Mouse (Mus musculus) MEL (cell line): ENCODE results near the gene Papss1. TPM values are rescaled to one million over a fixed set of nuclear protein-coding genes. Genes with fewer than 3 reads are reported as not detected.

Source experiments
- DNase-seq: peaks from one replicate; pipeline ENCODE4 v3.0.0; 2011; ENCODE audit warnings: low read depth, low spot score
- H3K27ac ChIP-seq: 2 replicates; pipeline ENCODE4 v1.5.1; 2012; ENCODE audit warnings: low read depth, mild to moderate bottlenecking, control low read depth, low read length, moderate library complexity; ENCODE audit not compliant: control insufficient read depth
- H3K27me3 ChIP-seq, 2 experiments: fragments of 150-350 bp in 1 of 2; sonication (generic) in 1 of 2; 2 replicates each; pipeline ENCODE4 v1.6.1; 2012; ENCODE audit warnings: low read length in 2 of 2, mild to moderate bottlenecking in 2 of 2, improper control_type of control experiment in 1 of 2, moderate library complexity in 1 of 2; ENCODE audit not compliant: insufficient read depth in 2 of 2, control insufficient read depth in 1 of 2
- H3K36me3 ChIP-seq, 2 experiments: 2 replicates each; pipeline ENCODE4 v1.6.1; 2012 to 2014; ENCODE audit warnings: low read length in 2 of 2, improper control_type of control experiment in 1 of 2, inconsistent platforms in 1 of 2, mild to moderate bottlenecking in 1 of 2; ENCODE audit not compliant: insufficient read depth in 2 of 2, control insufficient read depth in 1 of 2
- H3K4me1 ChIP-seq, 2 experiments: fragments of 150-350 bp in 1 of 2; sonication (generic) in 1 of 2; 2 replicates each; pipeline ENCODE4 v1.6.1; 2012; ENCODE audit warnings: low read length in 2 of 2, improper control_type of control experiment in 1 of 2, mild to moderate bottlenecking in 1 of 2; ENCODE audit not compliant: insufficient read depth in 2 of 2, control insufficient read depth in 1 of 2
- H3K4me3 ChIP-seq, 2 experiments: fragments of 150-350 bp in 1 of 2; sonication (generic) in 1 of 2; 2 replicates each; pipeline ENCODE4 v1.5.1; 2012; ENCODE audit warnings: low read depth in 2 of 2, low read length in 2 of 2, mild to moderate bottlenecking in 2 of 2, moderate library complexity in 2 of 2, control low read depth in 1 of 2, improper control_type of control experiment in 1 of 2; ENCODE audit not compliant: control insufficient read depth in 1 of 2, insufficient read depth in 1 of 2
- H3K79me2 ChIP-seq: 2 replicates; pipeline ENCODE4 v1.6.1; 2012; ENCODE audit warnings: mild to moderate bottlenecking, low read length, moderate library complexity; ENCODE audit not compliant: control insufficient read depth, poor library complexity, insufficient read depth
- H3K9ac ChIP-seq: 2 replicates; pipeline ENCODE4 v1.6.1; 2012; ENCODE audit warnings: low read depth, mild to moderate bottlenecking, control low read depth, low read length, moderate library complexity; ENCODE audit not compliant: control insufficient read depth, poor library complexity, severe bottlenecking
- H3K9me3 ChIP-seq: fragments of 150-350 bp; sonication (generic); replicated peaks from 2 replicates; pipeline ENCODE4 v1.6.1; 2012; ENCODE audit warnings: mild to moderate bottlenecking, low read length, improper control_type of control experiment, moderate library complexity; ENCODE audit not compliant: insufficient read depth
- BHLHE40 ChIP-seq: IDR thresholded peaks from 2 replicates; pipeline ENCODE4 v1.6.1; 2012; ENCODE audit warnings: low read depth, mild to moderate bottlenecking, inconsistent platforms, low read length, improper control_type of control experiment, borderline replicate concordance
- CHD1 ChIP-seq: IDR thresholded peaks from 2 replicates; pipeline ENCODE4 v1.6.1; 2012; ENCODE audit warnings: low read depth, mild to moderate bottlenecking, inconsistent platforms, low read length, improper control_type of control experiment
- CHD2 ChIP-seq: IDR thresholded peaks from 2 replicates; pipeline ENCODE4 v1.6.1; 2011; ENCODE audit warnings: low read length, improper control_type of control experiment
- E2F4 ChIP-seq: IDR thresholded peaks from 2 replicates; pipeline ENCODE4 v1.6.1; 2011; ENCODE audit warnings: low read depth, low read length, improper control_type of control experiment, borderline replicate concordance
- ETS1 ChIP-seq: IDR thresholded peaks from 2 replicates; pipeline ENCODE4 v1.6.1; 2012; ENCODE audit warnings: low read depth, mild to moderate bottlenecking, inconsistent platforms, low read length, improper control_type of control experiment, moderate library complexity
- GABPA ChIP-seq: IDR thresholded peaks from 2 replicates; pipeline ENCODE4 v1.6.1; 2012; ENCODE audit warnings: low read depth, mild to moderate bottlenecking, inconsistent platforms, low read length, improper control_type of control experiment, moderate library complexity
- GATA1 ChIP-seq: IDR thresholded peaks from 2 replicates; pipeline ENCODE4 v1.6.1; 2011; ENCODE audit warnings: low read depth, low read length, improper control_type of control experiment
- JUND ChIP-seq: IDR thresholded peaks from 2 replicates; pipeline ENCODE4 v1.6.1; 2011; ENCODE audit warnings: low read depth, mild to moderate bottlenecking, improper control_type of control experiment, low read length
- KAT2A ChIP-seq: conservative IDR thresholded peaks from 2 replicates; pipeline ENCODE4 v1.6.1; 2012; ENCODE audit warnings: low read depth, low read length, improper control_type of control experiment, inconsistent platforms
- MAFK ChIP-seq: IDR thresholded peaks from 2 replicates; pipeline ENCODE4 v1.6.1; 2011; ENCODE audit warnings: low read depth, mild to moderate bottlenecking, low read length, improper control_type of control experiment, borderline replicate concordance
- MAZ ChIP-seq: IDR thresholded peaks from 2 replicates; pipeline ENCODE4 v1.6.1; 2012; ENCODE audit warnings: low read depth, mild to moderate bottlenecking, inconsistent platforms, low read length, improper control_type of control experiment
- NELFE ChIP-seq: IDR thresholded peaks from 2 replicates; pipeline ENCODE4 v1.6.1; 2011; ENCODE audit warnings: low read depth, low read length, improper control_type of control experiment
- NRF1 ChIP-seq: IDR thresholded peaks from 2 replicates; pipeline ENCODE4 v1.6.1; 2014; ENCODE audit warnings: low read depth, mild to moderate bottlenecking, inconsistent platforms, low read length, improper control_type of control experiment, moderate library complexity; ENCODE audit not compliant: poor library complexity, insufficient read depth, severe bottlenecking
- POLR2AphosphoS2 ChIP-seq: IDR thresholded peaks from 2 replicates; pipeline ENCODE4 v1.6.1; 2011; ENCODE audit warnings: low read length, improper control_type of control experiment
- POLR2AphosphoS5 ChIP-seq: IDR thresholded peaks from 2 replicates; pipeline ENCODE4 v1.6.1; 2012; ENCODE audit warnings: low read depth, borderline replicate concordance, mild to moderate bottlenecking, inconsistent platforms, low read length, moderate library complexity, mixed read lengths
- RAD21 ChIP-seq: IDR thresholded peaks from 2 replicates; pipeline ENCODE4 v1.6.1; 2011; ENCODE audit warnings: mild to moderate bottlenecking, low read depth, low read length, improper control_type of control experiment
- RCOR1 ChIP-seq: IDR thresholded peaks from 2 replicates; pipeline ENCODE4 v1.6.1; 2012; ENCODE audit warnings: low read depth, mild to moderate bottlenecking, inconsistent platforms, low read length, improper control_type of control experiment
- SMC3 ChIP-seq: IDR thresholded peaks from 2 replicates; pipeline ENCODE4 v1.6.1; 2011; ENCODE audit warnings: low read depth, low read length, improper control_type of control experiment
- TAL1 ChIP-seq: IDR thresholded peaks from 2 replicates; pipeline ENCODE4 v1.6.1; 2012; ENCODE audit warnings: mild to moderate bottlenecking, inconsistent platforms, low read length, moderate library complexity, mixed read lengths
- TBP ChIP-seq: IDR thresholded peaks from 2 replicates; pipeline ENCODE4 v1.8.0; 2011; ENCODE audit warnings: low read depth, low read length, improper control_type of control experiment
- UBTF ChIP-seq: IDR thresholded peaks from 2 replicates; pipeline ENCODE4 v1.6.1; 2012; ENCODE audit warnings: low read depth, mild to moderate bottlenecking, inconsistent platforms, low read length, improper control_type of control experiment, moderate library complexity, borderline replicate concordance; ENCODE audit not compliant: insufficient read depth
- ZC3H11A ChIP-seq: IDR thresholded peaks from 2 replicates; pipeline ENCODE4 v1.6.1; 2012; ENCODE audit warnings: low read depth, mild to moderate bottlenecking, inconsistent platforms, low read length, improper control_type of control experiment
- ZKSCAN1 ChIP-seq: IDR thresholded peaks from 2 replicates; pipeline ENCODE4 v1.6.1; 2012; ENCODE audit warnings: low read depth, mild to moderate bottlenecking, inconsistent platforms, low read length, improper control_type of control experiment, moderate library complexity
- ZMIZ1 ChIP-seq: IDR thresholded peaks from 2 replicates; pipeline ENCODE4 v1.6.1; 2012; ENCODE audit warnings: low read depth, mild to moderate bottlenecking, inconsistent platforms, low read length, improper control_type of control experiment, moderate library complexity
- ZNF384 ChIP-seq: IDR thresholded peaks from 2 replicates; pipeline ENCODE4 v1.6.1; 2012; ENCODE audit warnings: low read depth, mild to moderate bottlenecking, inconsistent platforms, low read length, improper control_type of control experiment
- polyA plus RNA-seq, 2 experiments: library from polyadenylated mRNA; stranded (reverse) in 1 of 2; unstranded in 1 of 2; fragments of >175 nt in 1 of 2; fragments of >200 nt in 1 of 2; gene quantifications; 2 replicates each; pipeline versions ENCODE4 v1.2.1 to v1.2.4; 2012; ENCODE audit warnings: low replicate concordance in 2 of 2, low read depth in 1 of 2; ENCODE audit not compliant: insufficient read length in 2 of 2, insufficient read depth in 1 of 2, missing spikeins in 1 of 2
- total RNA-seq: library from RNA; depleted of rRNA; stranded (reverse); fragments of 300-350 nt; gene quantifications from 2 replicates; pipeline ENCODE4 v1.2.3, GENCODE M21; 2012

Papss1 gene
- total and polyA plus RNA-seq, 3 experiments = 27.7 to 36.2 TPM; not detected in 1

DNA sequence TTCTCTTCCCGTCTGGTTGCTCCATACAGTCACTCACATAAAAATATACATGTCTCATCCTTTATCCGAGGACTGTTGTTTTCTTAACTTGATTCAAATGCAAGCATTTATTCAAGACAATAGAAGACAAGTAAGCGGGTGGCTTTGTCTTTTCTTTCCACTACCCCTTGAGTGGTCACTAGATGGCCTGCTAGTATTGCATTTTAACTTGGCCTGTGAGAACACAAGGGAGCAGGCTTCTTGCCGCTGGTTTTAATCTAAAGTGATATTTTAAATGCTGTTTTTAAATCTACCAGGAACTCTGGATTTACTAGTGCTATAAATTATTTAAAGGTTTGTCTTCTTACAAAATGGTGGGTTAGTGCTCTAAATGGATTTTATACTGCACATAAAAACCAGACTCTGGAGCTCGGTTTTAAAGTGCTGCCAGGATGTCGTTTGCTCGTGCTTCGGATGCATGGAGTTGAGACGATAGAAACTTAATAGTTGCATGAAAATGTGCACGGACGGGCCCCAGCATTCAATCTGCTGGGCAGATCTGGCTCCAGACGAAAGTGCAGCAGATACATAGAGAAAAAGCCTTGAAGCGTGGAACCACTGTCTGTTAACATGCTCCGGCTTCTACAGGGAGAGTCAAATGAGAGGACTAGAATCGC is 28.7 kb downstream of the Papss1 start:
- H3K4me1 ChIP-seq = no peaks in the 10 kb centered on the region
- H3K79me2 ChIP-seq = no peaks in the 10 kb centered on the region
- no peaks in the 10 kb centered on the region for H3K27me3 ChIP-seq
- no peak overlapping the region for H3K9ac ChIP-seq
- no peak overlapping the region for H3K27ac ChIP-seq
- no peak overlapping the region for H3K4me3 ChIP-seq
- DNase-seq = no peak
- TF ChIP-seq POLR2AphosphoS2 (no peak), TAL1 (no peak), KAT2A (no peak), ETS1 (no peak), CHD2 (no peak), ZNF384 (no peak), NRF1 (no peak), GABPA (no peak), E2F4 (no peak)
- H3K9me3 ChIP-seq = no peaks in the 10 kb centered on the region
- H3K36me3 ChIP-seq = no peaks in the 10 kb centered on the region; a peak in 2 of 4 replicates

GRCm38 (mm10) chr3:131594361-131594760 is 29.8 kb downstream of the Papss1 start:
- no peaks in the 10 kb centered on the region for H3K27me3 ChIP-seq
- no peak for DNase-seq
- no peak overlapping the region for H3K27ac ChIP-seq
- TF ChIP-seq MAZ = no peak
- no peak for TF ChIP-seq BHLHE40
- TF ChIP-seq ZMIZ1 = no peak
- no peak for TF ChIP-seq RCOR1
- no peak overlapping the region for H3K4me3 ChIP-seq
- H3K79me2 ChIP-seq = no peaks in the 10 kb centered on the region
- H3K4me1 ChIP-seq = no peaks in the 10 kb centered on the region
- no peaks in the 10 kb centered on the region for H3K9me3 ChIP-seq
- no peak overlapping the region for H3K9ac ChIP-seq
- H3K36me3 ChIP-seq = no peaks in the 10 kb centered on the region; a peak in 1 of 4 replicates

DNA sequence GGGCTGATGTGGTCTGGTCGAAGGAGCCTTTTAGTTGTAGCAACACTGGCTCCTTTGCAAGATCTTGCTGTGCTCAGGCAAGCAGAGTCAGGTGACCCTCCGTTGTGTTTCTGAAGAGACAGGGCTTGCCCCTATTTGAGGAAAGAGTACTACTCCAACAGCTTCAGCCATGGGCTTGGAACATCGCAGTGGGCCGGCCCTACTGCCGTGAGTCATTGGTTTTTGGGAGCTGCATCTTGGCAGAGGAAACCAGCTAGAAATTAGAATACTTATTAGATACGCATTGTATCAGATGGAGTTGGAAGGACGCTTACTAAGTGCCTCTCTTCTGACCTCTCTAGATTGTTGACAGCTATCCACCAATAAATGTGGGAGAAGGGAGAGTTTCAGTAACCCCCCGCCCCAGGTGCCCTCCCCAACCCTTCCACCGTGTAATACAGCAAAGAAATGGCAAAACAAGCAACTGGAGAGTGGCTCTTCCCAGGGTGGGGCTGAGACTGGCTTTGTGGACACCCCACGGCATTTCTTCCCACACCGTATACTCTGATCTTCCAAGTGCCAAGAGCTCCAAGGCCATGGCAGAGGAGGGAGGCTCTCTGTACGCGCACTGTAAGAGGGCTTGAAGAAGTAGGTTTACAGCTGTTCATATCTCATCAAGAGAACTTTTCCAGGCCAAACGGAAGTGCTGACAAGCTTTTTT is 31.1 kb downstream of the Papss1 start:
- no peak for DNase-seq
- Histone ChIP-seq H3K4me1 (no peaks in the 10 kb centered on the region), H3K9me3 (no peaks in the 10 kb centered on the region), H3K36me3 (no peaks in the 10 kb centered on the region), H3K27ac (no peak overlapping the region), H3K27me3 (no peaks in the 10 kb centered on the region), H3K79me2 (no peaks in the 10 kb centered on the region), H3K4me3 (no peak overlapping the region), H3K9ac (no peak overlapping the region)
- TF ChIP-seq CHD1 (no peak), POLR2AphosphoS5 (no peak), ETS1 (no peak), UBTF (no peak), NELFE (no peak), GATA1 (no peak), MAZ (no peak), SMC3 (no peak), KAT2A (no peak), MAFK (no peak), TBP (no peak), ZC3H11A (no peak), JUND (no peak), BHLHE40 (no peak), ZKSCAN1 (no peak), RAD21 (no peak)
